Mouse (Mus musculus): Measurements from ENCODE around the gene Tbc1d20. TPM values are rescaled to one million over a fixed set of nuclear protein-coding genes. Genes with fewer than 3 reads are reported as not detected.

The Tbc1d20 gene
- polyA plus RNA-seq, 1 experiment, result 271 TPM

DNA sequence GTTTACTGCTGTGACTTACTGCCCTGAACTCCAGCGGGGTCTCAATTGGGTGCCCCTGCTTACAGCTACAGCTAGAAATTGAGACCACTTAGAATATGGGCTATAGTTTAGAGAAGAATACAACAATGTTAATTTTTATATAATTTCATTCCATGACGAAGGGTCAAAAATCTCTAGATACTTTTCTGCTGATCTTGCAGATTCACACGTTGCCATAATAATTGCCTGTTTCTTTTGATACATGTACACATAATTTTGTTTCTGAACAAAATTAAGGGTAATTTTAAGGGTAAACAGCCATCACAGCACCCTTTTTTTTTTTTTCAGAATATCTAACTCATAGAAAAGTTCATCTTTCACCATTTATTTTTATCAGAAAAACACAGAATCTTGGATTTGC, 13.6 kb downstream of the Tbc1d20 start:
- H3K4me1 ChIP-seq (ENCODE audit: control insufficient read depth, insufficient read depth, low read length), result no peaks in the 10 kb centered on the region
- TF ChIP-seq CTCF (IDR thresholded peaks at IDR 0.05; ENCODE audit: control insufficient read depth, insufficient read depth, insufficient replicate concordance, low read depth, low read length) (no peak), POLR2A (IDR thresholded peaks at IDR 0.05; ENCODE audit: control insufficient read depth, low read depth, low read length) (no peak)
- peaks cover 1% of the 10 kb centered on the region; the same call in 1 of the 2 replicates for H3K36me3 ChIP-seq (ENCODE audit: control insufficient read depth, insufficient read depth, low read length)
- no peak overlapping the region for H3K27ac ChIP-seq (ENCODE audit: control insufficient read depth, insufficient read depth, low read depth, low read length)
- no peaks in the 10 kb centered on the region for H3K27me3 ChIP-seq (ENCODE audit: control insufficient read depth, insufficient read depth, low read length)
- H3K4me3 ChIP-seq (ENCODE audit: control insufficient read depth, low read depth, low read length), result no peak overlapping the region

DNA sequence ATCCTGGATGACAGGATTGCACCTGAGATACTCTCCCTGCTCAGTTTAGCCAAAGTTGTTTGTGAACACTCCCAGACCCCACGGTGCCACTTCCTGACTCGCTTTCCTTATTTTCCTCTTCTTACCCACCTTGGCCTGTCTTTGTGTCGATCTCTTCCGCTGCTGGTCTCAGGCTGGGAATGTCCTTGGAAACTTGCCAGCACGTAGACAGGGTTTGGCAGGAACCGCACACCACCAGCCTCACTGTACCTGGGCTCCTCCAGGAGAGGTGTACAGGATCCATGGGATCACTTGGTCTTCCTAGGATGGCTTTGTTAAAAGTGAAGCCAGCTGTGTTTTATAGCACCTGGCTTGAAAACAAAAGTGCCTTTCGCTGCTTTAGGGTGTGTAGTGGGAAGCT, 19.4 kb downstream of the Tbc1d20 start:
- Histone ChIP-seq H3K4me3 (ENCODE audit: control insufficient read depth, low read depth, low read length) (no peak overlapping the region), H3K36me3 (ENCODE audit: control insufficient read depth, insufficient read depth, low read length) (no peaks in the 10 kb centered on the region; the same call in 1 of the 2 replicates), H3K27me3 (ENCODE audit: control insufficient read depth, insufficient read depth, low read length) (no peaks in the 10 kb centered on the region), H3K4me1 (ENCODE audit: control insufficient read depth, insufficient read depth, low read length) (no peaks in the 10 kb centered on the region), H3K27ac (ENCODE audit: control insufficient read depth, insufficient read depth, low read depth, low read length) (no peak overlapping the region)
- TF ChIP-seq CTCF (IDR thresholded peaks at IDR 0.05; ENCODE audit: control insufficient read depth, insufficient read depth, insufficient replicate concordance, low read depth, low read length), result no peak
- no peak for TF ChIP-seq POLR2A (IDR thresholded peaks at IDR 0.05; ENCODE audit: control insufficient read depth, low read depth, low read length)

DNA sequence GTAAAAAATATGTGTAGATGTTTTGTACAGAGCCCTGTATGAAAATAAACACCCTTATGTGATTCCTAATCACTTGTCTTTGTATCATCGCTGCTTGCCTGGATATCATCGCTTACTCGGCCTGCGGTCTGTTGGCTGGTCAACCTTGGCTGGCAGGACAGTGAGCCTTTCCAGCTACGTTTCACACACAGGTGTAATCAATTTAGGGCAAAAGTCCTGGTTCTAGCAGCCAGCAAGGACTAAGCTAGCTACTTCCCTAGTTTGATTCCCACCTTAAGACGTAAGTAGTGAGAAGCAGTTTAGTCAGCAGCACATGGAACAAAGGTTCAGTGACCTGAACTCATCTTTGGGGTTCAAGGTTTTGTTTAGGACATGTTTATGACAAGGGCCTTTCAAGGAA, 20.3 kb downstream of the Tbc1d20 start:
- no peaks in the 10 kb centered on the region; the same call in 1 of the 2 replicates for H3K36me3 ChIP-seq (ENCODE audit: control insufficient read depth, insufficient read depth, low read length)
- TF ChIP-seq CTCF (IDR thresholded peaks at IDR 0.05; ENCODE audit: control insufficient read depth, insufficient read depth, insufficient replicate concordance, low read depth, low read length) (no peak), POLR2A (IDR thresholded peaks at IDR 0.05; ENCODE audit: control insufficient read depth, low read depth, low read length) (no peak)
- H3K27me3 ChIP-seq (ENCODE audit: control insufficient read depth, insufficient read depth, low read length), result no peaks in the 10 kb centered on the region
- H3K4me1 ChIP-seq (ENCODE audit: control insufficient read depth, insufficient read depth, low read length), result no peaks in the 10 kb centered on the region
- H3K27ac ChIP-seq (ENCODE audit: control insufficient read depth, insufficient read depth, low read depth, low read length), result no peak overlapping the region
- H3K4me3 ChIP-seq (ENCODE audit: control insufficient read depth, low read depth, low read length), result no peak overlapping the region

DNA sequence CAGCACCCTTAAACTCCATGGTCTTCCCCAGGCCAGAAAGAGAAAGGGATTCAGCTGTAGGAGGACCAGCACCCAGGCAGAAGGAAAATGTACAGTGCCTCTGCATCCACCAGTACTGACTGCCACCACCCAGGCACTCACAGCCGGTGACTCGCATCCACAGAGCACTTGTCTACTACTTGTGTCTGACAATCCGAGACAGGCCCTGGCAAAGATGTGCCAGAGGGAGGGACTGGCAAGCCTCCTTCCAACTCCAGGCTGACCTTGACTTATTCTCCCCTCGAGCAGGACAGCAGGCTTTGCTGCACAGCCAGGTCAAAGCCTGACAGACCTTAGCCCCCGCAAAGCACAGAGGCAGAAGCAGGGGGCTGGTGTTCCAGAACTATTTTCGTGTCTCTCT, 23.4 kb downstream of the Tbc1d20 start:
- TF ChIP-seq CTCF (IDR thresholded peaks at IDR 0.05; ENCODE audit: control insufficient read depth, insufficient read depth, insufficient replicate concordance, low read depth, low read length), result no peak
- TF ChIP-seq POLR2A (IDR thresholded peaks at IDR 0.05; ENCODE audit: control insufficient read depth, low read depth, low read length), result no peak
- H3K36me3 ChIP-seq (ENCODE audit: control insufficient read depth, insufficient read depth, low read length), result no peaks in the 10 kb centered on the region; the same call in 1 of the 2 replicates

DNA sequence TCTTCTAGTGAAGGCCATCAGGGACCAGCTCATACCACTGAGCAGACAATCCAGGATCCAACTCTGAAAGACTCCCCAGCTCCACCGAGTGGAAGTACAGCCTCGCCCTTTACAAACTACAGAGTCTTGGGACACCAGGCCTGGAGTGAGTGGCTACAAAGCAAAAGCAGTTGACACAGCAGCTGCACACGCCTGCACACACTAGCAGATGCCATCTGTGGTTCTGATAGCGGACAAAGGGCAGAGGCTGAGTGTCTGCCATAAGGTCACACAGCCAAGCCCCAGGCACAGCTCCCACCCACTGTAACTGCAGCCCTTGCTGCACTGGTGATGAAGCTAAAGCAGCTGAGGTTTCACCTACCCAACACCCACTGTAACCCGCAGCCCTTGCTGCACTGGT, 27.9 kb downstream of the Tbc1d20 start:
- TF ChIP-seq CTCF (IDR thresholded peaks at IDR 0.05; ENCODE audit: control insufficient read depth, insufficient read depth, insufficient replicate concordance, low read depth, low read length) (no peak), POLR2A (IDR thresholded peaks at IDR 0.05; ENCODE audit: control insufficient read depth, low read depth, low read length) (no peak)
- H3K36me3 ChIP-seq (ENCODE audit: control insufficient read depth, insufficient read depth, low read length), result no peaks in the 10 kb centered on the region
- H3K4me3 ChIP-seq (ENCODE audit: control insufficient read depth, low read depth, low read length), result no peak overlapping the region
- no peaks in the 10 kb centered on the region for H3K27me3 ChIP-seq (ENCODE audit: control insufficient read depth, insufficient read depth, low read length)
- no peak overlapping the region for H3K27ac ChIP-seq (ENCODE audit: control insufficient read depth, insufficient read depth, low read depth, low read length)
- H3K4me1 ChIP-seq (ENCODE audit: control insufficient read depth, insufficient read depth, low read length), result no peaks in the 10 kb centered on the region

More for the DNA sequence above, 23.4 kb downstream of the Tbc1d20 start:
- Histone ChIP-seq H3K27ac (ENCODE audit: control insufficient read depth, insufficient read depth, low read depth, low read length) (no peak overlapping the region), H3K27me3 (ENCODE audit: control insufficient read depth, insufficient read depth, low read length) (no peaks in the 10 kb centered on the region), H3K4me1 (ENCODE audit: control insufficient read depth, insufficient read depth, low read length) (no peaks in the 10 kb centered on the region), H3K4me3 (ENCODE audit: control insufficient read depth, low read depth, low read length) (no peak overlapping the region)

DNA sequence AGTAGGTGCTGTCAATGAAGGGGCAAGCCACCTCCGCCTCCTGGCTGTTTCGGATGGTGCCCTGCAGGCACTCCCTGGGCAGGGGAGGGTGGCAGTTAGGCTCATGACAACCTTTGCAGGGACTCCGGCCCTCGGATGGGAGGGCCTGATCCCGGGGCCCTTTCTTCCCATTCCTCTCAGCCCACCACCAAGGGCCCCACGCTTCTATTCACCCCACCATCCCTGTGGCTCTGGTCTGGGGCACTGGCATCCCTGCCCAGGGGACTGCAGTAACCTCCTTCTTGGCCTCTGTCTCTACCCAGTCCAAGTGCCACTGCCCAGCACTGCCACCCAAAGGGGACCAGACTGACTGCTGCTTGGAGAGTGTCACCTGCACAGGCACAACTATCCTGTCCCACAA, 28.6 kb downstream of the Tbc1d20 start:
- Histone ChIP-seq H3K27me3 (ENCODE audit: control insufficient read depth, insufficient read depth, low read length) (no peaks in the 10 kb centered on the region), H3K36me3 (ENCODE audit: control insufficient read depth, insufficient read depth, low read length) (no peaks in the 10 kb centered on the region), H3K4me3 (ENCODE audit: control insufficient read depth, low read depth, low read length) (no peak overlapping the region), H3K27ac (ENCODE audit: control insufficient read depth, insufficient read depth, low read depth, low read length) (no peak overlapping the region), H3K4me1 (ENCODE audit: control insufficient read depth, insufficient read depth, low read length) (no peaks in the 10 kb centered on the region)
- TF ChIP-seq POLR2A (IDR thresholded peaks at IDR 0.05; ENCODE audit: control insufficient read depth, low read depth, low read length), result no peak
- no peak for TF ChIP-seq CTCF (IDR thresholded peaks at IDR 0.05; ENCODE audit: control insufficient read depth, insufficient read depth, insufficient replicate concordance, low read depth, low read length)

DNA sequence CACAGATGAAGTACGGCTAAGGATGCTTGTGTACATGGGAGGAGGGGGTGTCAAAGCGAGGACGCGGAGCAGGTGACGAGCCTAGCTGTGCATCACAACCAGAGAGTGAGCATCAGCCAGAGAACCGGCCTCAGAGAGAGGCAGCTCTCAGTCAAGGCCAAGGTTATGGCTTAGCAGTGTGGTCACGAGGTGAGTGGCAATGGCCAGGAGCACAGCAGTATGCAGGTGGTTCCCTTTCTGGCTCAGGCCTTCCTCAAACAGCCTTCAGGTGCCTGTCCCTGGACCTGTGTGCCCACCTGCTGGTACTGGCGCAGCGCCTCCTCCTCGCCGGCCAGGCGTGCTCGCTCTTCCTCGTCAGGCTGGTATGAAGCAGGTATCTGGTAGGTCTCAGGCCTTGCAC, 30.3 kb downstream of the Tbc1d20 start:
- Histone ChIP-seq H3K4me3 (ENCODE audit: control insufficient read depth, low read depth, low read length) (no peak overlapping the region), H3K4me1 (ENCODE audit: control insufficient read depth, insufficient read depth, low read length) (no peaks in the 10 kb centered on the region), H3K36me3 (ENCODE audit: control insufficient read depth, insufficient read depth, low read length) (no peaks in the 10 kb centered on the region), H3K27me3 (ENCODE audit: control insufficient read depth, insufficient read depth, low read length) (no peaks in the 10 kb centered on the region), H3K27ac (ENCODE audit: control insufficient read depth, insufficient read depth, low read depth, low read length) (no peak overlapping the region)
- TF ChIP-seq POLR2A (IDR thresholded peaks at IDR 0.05; ENCODE audit: control insufficient read depth, low read depth, low read length), result no peak
- no peak for TF ChIP-seq CTCF (IDR thresholded peaks at IDR 0.05; ENCODE audit: control insufficient read depth, insufficient read depth, insufficient replicate concordance, low read depth, low read length)

DNA sequence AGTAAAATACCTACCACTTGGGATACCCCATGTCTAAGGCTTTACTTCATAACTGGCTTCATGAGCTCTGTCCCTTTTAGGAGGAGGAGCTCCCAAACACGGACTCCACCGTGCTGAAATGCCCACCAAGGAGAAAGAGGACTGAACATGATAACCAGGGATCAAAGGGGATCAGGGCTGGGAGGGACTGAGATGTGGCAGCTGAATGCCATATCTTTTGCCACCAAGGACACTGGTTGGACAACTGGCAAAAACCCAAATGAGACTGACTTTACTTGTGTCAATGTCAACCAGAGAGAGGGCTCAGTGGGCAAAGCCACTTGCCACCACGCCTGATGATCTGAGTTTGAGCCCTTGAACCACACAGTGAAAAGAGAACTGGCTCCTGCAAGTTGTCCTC, 31.2 kb downstream of the Tbc1d20 start:
- Histone ChIP-seq H3K36me3 (ENCODE audit: control insufficient read depth, insufficient read depth, low read length) (no peaks in the 10 kb centered on the region), H3K27ac (ENCODE audit: control insufficient read depth, insufficient read depth, low read depth, low read length) (no peak overlapping the region), H3K4me1 (ENCODE audit: control insufficient read depth, insufficient read depth, low read length) (no peaks in the 10 kb centered on the region), H3K4me3 (ENCODE audit: control insufficient read depth, low read depth, low read length) (no peak overlapping the region), H3K27me3 (ENCODE audit: control insufficient read depth, insufficient read depth, low read length) (no peaks in the 10 kb centered on the region)
- no peak for TF ChIP-seq POLR2A (IDR thresholded peaks at IDR 0.05; ENCODE audit: control insufficient read depth, low read depth, low read length)
- TF ChIP-seq CTCF (IDR thresholded peaks at IDR 0.05; ENCODE audit: control insufficient read depth, insufficient read depth, insufficient replicate concordance, low read depth, low read length), result no peak
